Mouse (Mus musculus) layer of hippocampus, adult 8-10 months (tissue): ENCODE data around the gene Mrgprf. TPM values are rescaled to one million over a fixed set of nuclear protein-coding genes. Genes with fewer than 3 reads are reported as not detected.

Experiments
- DNase-seq, 2 experiments: peaks; one replicate each; pipeline ENCODE4 v3.0.0; 2022; ENCODE audit warnings: low spot score in 2 of 2
- total RNA-seq, 4 experiments: library from RNA; stranded (reverse); gene quantifications; 2 replicates each; pipeline ENCODE4 v1.2.4; 2022

The Mrgprf gene
- 1 to 10 TPM in 2 of 4 experiments, under 1 TPM in 2; 0.87 to 1.2 (median 1.1) TPM for total RNA-seq

DNA sequence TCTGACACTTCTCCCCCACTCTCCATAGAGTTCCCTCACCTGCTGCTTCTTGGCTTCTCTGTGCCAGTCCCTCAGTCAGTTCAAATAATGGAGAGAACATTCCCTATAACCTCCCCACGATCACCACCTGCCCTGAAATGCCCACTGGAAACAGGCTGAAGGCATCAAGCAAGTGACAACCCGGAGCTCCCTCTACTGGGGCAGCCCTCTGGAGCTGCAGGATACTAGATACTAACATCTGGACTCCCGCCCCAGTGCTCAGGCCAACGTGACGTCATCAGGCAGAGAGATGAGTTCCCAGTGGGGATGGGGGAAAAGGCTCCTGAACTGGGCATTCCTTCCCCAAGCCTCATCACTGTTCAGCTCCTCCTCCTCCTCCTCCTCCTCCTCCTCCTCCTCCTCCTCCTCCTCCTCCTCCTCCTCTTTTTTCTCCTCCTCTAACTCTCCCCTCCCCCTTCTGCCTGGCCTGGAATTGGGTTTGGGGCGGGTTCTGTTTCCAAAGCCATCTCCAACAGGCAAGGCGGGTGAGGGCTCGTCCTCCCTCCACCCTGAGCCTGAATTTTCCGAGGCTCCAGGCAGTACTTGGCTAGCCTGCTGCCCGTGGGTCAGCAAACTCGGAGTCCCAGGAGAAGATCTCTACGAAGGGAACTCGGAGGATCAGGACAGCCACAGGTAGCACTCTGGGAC lies at the start of gene Mrgprf:
Mrgprf (plus strand) TSS at position 508 of the 687 bp plus-strand sequence.
- DNase-seq = peak in 1 of 2 experiments; percentile 37

DNA sequence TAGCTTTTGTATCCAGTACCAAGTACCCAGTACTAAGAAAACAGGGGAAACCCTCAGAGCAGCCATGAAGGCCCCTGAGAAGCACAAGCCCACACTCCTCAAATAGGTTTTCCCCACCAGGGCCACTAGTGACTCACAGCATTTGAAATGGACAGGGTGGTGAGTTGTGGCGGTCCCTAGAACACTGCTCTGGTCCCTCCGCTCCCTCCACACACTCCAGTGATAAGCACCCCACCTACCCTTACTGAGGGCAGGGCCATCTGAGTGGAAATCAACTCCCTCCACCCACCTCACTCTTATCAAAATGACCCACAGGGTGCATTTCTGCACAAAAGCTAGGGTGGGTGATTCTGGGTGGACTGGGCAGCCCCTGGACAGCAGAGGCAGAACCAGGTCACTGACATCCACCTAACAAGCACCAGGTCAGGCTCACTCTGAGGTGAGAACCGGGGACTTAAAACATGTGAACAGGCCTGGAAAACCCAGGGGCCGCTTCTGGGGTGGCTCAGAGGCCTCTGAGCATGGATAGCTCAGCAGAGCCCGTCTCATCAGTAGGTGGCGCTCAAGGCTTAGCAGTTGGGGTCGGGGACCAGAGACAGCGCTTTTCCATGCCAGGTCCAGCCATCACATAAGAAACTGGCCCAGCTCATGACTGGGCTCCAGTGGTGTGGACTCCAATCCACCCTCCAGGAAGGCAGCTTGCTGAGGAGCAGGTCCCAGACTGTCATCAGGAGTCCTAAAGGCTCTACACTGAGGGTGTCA lies 47.7 kb upstream of the Mrgprf start:
- peak; percentile 43 to 82 for DNase-seq

DNA sequence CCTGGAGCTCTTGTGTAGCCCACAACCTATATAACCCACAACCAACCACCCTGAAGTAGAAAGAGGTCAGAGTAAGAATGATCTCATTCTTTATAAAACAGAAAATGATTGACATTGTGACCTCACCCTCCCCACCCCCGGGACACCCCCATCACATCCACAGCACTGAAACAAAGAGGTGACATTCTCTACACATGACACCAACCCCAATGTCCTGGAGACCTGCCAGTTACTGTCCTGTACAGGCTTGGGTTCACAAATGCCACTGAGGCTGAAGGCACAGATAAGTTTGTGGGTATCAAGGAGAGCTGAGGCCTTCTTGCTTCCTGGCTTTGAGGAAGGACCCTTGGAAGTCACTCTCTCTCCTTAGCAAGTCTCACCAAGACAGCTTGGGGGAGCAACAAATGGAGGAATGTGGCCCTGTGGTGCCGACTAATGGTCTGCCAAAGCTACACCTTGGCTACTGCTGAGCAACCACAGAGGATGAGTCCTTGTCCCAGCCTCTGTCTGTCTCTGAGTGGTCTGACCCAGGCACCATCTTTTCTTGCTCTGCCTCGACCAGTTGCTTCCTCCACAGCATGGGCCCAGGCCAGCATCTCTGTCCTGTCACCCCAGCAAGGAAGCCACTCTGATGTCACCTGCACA lies 46.5 kb upstream of the Mrgprf start:
- no peak for DNase-seq

DNA sequence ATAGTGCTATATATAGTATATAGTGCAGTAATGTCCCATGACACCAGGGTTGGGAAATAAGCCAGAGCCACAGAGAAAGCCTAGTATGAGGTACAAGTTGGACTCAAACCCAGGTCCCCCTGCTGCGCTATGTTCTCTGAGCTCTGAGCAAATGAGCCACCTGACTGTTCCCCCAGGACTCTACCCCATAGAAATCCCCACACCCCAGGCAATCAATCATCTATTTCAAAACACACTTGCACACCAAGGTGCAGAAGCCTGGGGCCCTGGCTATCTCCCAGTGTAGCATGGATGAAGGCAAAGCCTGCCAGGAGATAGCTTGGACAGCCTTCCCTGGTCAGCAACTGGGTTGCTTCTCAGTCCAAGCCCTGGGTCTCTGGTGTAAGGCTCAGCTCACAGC lies 44.5 kb upstream of the Mrgprf start:
- no peak for DNase-seq

DNA sequence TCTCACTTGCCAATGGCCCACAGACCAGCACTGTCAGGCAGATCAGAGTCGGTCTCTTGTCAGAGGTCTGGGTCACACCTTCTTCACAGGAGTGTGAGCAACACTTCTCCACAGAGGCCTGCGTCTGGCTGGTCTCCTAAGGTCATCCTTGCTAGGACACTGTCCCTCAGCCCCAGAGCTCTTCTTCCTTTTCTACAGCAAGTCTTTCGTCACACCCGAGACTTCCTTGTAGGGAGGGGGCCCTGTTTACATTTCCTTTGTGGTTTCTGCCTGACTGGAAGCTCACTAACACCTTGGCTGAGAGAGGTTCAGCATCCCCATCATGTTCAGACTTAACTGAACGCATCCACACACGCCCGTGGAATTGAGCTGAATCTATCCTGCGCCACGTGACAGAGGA lies 36.4 kb upstream of the Mrgprf start:
- no peak for DNase-seq

DNA sequence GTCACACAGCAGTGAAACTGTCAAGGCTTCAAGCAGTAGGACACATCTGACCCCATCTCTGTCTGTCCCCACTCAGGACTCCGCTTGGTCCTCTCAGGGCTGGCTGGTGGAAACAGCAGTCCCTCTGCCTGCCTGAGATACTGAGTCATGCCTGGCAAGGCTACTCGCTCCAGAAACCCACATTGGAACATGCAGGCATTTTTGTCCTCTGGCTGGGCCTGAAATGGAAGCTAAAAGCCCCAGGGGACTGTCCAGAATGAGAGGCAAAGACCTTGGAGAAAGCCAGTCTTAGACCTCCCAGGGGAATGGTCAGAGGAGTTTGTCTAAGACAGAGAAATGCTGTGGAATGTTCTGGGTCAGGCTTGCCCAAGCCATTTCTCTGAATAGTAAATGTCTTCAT lies 34.6 kb upstream of the Mrgprf start:
- no peak for DNase-seq

DNA sequence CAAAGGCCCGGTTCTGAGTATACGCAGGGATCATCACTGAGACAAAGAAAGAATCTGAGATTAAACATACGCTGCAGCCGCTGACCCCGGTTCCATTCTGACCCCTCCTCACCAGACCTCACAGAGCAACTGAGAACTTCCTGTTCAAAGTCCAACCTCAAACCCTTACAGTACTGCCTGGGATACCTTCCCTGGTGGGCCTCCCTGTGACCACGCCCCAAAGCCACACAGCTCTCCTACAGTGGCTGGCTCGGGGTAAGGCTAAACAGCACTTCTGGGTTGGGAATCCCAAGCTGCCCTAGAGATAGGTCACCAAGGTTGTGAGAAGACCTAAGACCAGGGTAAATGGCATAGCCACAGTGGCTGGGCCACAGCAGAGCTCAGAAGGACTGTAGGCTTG lies 31.7 kb upstream of the Mrgprf start:
- no peak for DNase-seq

DNA sequence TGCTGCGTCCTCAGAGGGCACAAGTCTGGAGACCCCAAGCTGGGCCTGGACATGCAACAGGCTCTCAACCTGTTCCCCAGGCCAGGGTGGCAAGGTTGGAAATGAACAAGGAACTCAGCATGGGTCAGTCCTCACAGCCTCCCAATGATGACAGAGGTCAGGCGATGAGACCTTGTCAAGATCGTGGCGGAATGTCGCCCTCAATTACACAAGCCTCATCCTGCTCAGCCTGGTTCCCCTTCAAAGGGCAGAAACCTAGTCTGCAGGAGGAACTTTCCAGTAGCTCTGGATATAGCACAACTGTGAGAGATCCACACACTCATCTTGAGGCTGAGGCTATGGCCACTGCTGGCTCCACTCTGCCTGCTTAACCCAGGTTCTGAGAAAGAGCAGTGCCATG lies 29.7 kb upstream of the Mrgprf start:
- DNase-seq = no peak

DNA sequence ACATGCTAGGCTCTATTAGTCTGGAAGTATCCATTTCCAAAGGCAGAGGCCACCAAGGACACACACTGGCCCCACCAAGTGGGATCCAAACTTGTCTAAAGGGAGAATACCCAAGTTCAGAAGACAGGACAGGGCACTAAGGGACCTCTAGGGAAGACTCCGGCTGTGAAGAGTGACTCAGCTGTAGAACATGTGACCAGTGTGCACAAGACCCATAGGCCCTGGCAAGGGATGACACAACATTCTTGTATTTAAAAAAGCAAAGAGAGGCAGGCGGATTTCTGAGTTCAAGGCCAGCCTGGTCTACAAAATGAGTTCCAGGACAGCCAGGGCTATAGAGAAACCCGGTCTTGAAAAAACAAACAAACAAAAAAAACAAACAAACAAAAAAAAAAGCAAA lies 25.1 kb upstream of the Mrgprf start:
- DNase-seq = no peak

DNA sequence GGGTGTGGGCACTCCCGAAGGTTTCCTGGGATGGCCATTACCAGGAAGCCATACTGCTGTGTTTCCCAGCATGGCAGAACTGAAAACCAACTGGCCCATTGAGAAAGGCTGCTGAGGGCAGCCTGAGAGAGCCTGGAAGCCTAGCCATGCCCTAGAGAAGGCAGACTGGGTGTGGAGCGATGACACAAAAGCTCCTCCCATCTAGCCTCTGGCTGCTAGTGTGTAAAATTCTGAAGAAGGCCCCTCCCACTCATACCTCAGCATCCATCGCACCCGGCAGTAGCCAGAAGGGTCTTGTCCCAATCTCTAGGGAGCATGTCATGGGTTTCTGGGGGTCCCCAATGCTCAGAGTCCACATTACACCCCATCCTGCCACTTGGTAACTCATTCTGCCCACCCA lies 19.2 kb upstream of the Mrgprf start:
- no peak for DNase-seq

DNA sequence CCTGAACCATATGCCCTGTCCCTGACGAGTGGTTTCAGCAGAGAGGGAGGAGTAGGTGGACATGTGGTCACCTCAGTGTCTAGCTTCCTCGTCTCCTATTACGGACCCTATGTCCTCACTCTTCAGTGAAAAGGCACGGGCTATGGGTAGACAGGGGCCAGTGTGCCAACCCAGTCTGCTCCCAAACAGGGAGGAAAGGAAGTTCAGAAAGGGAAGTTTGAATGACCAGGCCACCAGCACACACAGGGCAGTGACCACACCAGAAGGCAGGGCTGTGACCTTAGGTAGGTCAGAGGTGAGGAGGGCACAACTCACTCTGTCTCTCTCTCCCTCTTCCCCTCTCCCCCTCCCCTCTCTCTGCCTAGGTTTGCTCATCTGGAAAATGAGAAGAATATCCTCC lies 17.6 kb upstream of the Mrgprf start:
- no peak for DNase-seq

DNA sequence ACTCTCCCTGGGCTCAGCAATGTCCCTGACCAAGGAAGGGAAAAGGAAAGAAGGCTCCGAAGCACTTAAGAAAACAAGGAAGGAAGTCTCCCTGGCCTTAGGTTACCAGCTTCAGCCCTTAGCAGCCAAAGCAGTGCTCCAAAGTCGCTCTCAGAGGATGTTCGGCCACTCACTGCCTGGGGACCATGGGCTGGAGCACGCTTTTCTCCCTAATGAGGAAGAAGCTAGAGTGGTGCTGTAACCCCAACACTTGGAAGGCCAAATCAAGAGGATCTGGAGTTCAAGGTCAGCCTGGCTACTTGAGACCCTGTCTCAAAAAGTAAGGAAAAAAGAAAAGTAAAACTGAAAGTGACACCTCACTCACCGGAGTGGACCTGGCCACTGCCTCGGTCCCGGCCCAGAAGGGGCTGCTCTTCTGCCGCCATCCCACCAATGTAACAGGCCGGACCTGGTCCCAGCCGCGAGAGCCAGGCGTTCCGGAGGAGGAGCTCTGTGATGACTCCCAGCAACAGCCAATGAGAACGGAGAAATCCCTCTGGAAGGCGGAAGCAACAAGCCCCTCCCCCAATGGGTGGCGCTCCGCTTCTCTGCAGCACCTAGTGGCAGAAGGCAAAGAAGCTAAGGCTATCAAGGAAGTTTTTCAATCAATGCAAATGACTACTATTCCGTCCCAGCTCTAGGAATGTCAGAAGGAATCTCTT lies 17.0 kb upstream of the Mrgprf start, which contains the start of gene Tpcn2:
Tpcn2 (minus strand) TSS at position 525 of the 701 bp plus-strand sequence.
- peak; percentile 87 for DNase-seq

DNA sequence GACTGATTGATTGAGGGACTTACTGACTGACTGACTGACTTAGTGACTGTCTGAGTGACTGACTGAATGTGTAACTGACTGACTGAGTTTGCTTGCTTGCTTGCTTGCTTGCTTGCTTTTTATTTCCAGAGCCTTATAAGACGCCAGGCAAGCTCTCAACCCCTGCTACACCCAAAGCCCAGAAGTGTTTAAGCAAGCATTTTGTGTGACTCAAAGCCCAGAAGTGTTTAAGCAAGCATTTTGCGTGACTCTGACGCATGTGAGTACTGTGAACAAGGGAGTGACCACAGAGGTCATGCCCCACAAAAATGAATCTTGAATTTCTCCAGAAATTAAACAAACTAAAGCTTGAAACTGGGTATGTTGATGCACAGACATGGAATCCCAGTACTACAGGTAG lies 16.3 kb upstream of the Mrgprf start:
- no peak for DNase-seq

DNA sequence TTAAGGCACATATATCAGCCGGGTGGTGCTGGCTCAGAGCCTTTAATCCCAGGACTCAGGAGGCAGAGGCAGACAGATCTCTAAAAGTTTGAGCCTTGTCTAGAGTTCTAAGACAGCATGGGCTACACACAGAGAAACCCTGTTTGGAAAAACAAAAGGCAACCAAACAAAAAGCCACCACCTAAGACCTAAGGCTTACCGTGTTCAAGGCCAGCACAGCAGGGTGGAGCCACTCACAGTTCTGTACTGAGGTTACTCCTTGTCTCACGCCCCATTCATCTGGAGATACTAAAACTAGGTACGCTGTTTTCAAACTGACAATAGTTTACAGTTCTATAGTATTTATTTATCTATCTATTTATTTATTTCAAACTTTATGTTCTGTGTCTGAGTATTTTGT lies 15.2 kb upstream of the Mrgprf start:
- no peak for DNase-seq

DNA sequence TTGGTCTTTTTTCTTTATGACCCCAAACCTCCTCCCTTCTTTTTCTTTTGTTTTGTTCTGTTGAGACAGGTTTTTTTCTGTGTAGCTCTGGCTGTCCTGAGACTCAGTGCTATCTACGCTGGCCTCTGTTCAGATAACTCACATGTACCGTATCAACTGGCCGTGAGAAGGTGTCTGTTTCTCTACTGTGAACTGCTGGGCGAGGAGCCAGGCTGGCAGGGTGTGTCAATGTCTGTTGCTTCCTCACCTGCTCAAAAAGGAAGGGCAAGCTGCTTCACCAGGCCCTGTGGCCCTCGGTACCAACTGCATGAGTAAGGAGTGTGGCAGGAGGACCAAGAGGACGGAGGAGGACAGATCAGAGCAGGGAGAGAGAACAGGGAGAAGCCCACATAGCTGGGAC lies 13.2 kb upstream of the Mrgprf start:
- DNase-seq = no peak

DNA sequence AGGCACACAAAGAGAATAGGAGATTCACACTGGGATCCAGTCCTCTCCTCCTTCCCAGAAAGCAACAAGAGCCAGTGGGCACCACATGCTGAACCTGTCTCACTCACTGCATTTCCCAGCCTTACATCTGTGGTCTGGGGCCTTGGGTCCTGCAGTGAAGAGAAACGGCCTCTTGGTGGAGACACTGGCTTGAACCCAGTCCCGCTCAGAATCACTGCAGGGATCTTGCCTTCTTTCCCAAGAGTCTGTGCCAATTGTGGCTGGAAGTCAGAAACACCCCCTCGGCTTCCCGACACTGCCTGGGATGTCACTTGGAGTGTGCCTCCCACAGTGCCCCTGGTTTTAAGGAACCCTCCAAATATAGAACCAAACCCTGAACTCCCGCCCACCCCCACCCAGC lies 11.3 kb upstream of the Mrgprf start:
- DNase-seq = no peak

DNA sequence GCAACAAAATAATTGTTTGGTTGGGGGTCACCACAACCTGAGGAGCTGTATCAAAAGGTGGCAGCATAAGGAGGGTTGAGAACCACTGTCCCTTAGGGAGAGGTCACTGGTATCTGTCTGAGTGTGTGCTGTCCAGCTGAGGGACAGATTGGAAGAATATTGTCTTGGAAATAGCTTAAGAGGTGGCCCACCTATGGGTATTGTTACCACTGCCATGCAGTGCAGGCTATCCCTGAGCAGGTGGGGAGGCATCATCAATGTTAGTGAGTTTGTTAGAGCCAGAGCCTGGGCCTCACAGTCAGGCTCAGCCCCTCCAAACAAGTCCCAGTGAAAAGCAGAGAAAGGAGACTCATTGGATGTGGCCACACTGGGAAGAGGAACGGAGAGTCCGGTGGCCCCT lies 8.8 kb upstream of the Mrgprf start:
- no peak for DNase-seq

DNA sequence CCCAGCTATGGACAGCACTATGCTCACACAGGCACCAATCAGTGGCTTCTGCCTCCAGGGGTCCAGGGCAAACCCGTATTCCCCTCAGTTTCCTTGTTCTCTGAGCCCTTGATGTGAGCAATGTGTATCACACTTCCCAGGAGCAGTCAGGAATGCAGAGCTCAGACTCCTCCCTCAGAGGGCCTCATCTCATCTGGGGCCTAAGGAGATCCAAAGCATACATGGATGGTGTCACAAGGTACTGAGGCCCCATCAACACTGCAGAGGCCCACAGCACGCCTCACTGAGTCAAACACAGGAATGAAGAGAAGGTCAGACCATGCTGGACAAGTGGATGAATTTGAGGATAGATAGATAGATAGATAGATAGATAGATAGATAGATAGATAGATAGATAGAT lies 7.9 kb upstream of the Mrgprf start:
- no peak for DNase-seq

DNA sequence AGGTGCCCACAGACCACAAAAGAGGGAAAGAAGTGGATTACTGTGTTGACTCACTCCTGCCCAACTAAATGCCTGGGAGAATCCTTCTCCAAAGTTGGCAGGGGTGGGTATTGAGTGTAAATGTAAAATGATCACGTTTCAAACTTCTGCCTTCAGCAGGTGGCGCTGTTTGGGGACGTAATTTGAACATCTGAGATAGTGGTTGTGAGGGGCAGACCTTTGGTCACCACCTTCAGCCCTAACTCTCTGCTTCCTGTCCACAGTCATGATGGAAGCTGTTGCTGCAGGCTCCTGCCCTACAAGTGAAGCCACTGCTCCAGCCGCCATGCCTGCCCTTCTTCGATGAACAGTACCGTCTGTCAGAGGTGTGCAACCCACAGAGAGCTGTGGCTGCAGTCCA lies 6.8 kb upstream of the Mrgprf start:
- DNase-seq = no peak

DNA sequence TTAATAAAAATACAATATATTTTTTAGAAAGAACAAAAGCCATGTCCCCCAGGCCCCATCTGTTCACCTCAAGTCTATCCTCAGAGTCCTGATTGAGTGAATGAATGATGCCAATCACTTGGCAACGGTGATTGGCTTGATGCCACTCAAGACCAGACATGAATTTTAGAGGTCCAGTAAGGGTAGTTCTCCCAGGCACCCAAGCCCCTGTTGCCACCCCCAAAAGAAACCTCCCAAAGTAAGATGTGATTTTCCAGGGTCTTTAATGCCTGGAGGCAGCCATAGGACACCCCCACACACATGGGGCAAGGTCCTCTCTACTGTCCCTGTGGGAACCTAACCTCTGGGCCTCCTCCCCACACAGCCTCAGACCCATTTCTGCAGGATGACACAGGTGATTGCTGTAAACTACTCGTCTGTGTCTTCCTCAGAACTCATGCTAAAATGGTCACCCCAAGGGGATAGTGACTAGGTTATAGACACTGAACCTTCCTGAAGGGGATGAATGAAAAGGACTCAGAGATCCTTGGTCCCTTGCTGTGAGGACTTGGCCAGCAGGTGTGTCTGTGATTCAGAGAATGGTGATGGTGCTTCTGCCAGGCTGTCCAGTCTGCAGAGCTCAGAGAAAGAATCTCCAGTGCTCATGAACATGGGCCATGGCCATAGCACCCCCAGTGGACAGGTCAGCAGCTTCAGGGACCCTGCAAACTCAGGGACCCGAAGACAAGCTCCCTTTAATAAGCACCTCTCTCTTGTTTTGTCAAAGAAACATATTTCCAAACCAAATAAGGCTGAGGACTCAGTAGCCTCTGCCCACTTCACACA lies 1.8 kb upstream of the Mrgprf start:
- DNase-seq = no peak
